Mouse (Mus musculus) forebrain, embryonic 11.5 days (tissue): Measurements from ENCODE around the gene Gm13698. TPM values are rescaled to one million over a fixed set of nuclear protein-coding genes. Genes with fewer than 3 reads are reported as not detected.
A peak's percentile ranks its signal among the peaks of the same experiment; 100 is the strongest.
"Not testable (repeated sequence)": the region's sequence is repeated elsewhere in the genome, so short reads cannot be mapped to it uniquely, and the experiment has no call there.

Experiments
- ATAC-seq: fragments of 200-750 bp; cut with Nextera tagmentation; replicated peaks from 2 replicates; pipeline ENCODE4 v1.8.0; 2017; ENCODE audit warnings: moderate TSS enrichment; ENCODE audit not compliant: low FRiP score
- DNase-seq: peaks from one replicate; pipeline ENCODE4 v3.0.0-alpha.2; 2017; ENCODE audit warnings: low spot score
- H3K27ac ChIP-seq: fragments of 300-500 bp; sonication (generic); 2 replicates; pipeline ENCODE4 v1.5.1; 2014; ENCODE audit warnings: low read depth, low read length
- H3K27me3 ChIP-seq: fragments of 300-500 bp; sonication (generic); 2 replicates; pipeline ENCODE4 v1.6.1; 2014; ENCODE audit warnings: mild to moderate bottlenecking, low read length, mixed read lengths; ENCODE audit not compliant: control insufficient read depth, insufficient read depth
- H3K36me3 ChIP-seq: fragments of 300-500 bp; sonication (generic); 2 replicates; pipeline ENCODE4 v1.6.1; 2014; ENCODE audit warnings: mild to moderate bottlenecking, low read length, moderate library complexity, mixed read lengths; ENCODE audit not compliant: control insufficient read depth, insufficient read depth
- H3K4me1 ChIP-seq: fragments of 300-500 bp; sonication (generic); replicated peaks from 2 replicates; pipeline ENCODE4 v1.6.1; 2014; ENCODE audit warnings: low read length, mixed read lengths; ENCODE audit not compliant: control insufficient read depth, insufficient read depth
- H3K4me2 ChIP-seq: fragments of 300-500 bp; sonication (generic); 2 replicates; pipeline ENCODE4 v1.6.1; 2014; ENCODE audit warnings: low read depth, mild to moderate bottlenecking, low read length, moderate library complexity, mixed read lengths; ENCODE audit not compliant: severe bottlenecking
- H3K4me3 ChIP-seq: fragments of 300-500 bp; sonication (generic); 2 replicates; pipeline ENCODE4 v1.5.1; 2014; ENCODE audit warnings: low read depth, low read length
- H3K9ac ChIP-seq: fragments of 300-500 bp; sonication (generic); 2 replicates; pipeline ENCODE4 v1.6.1; 2014; ENCODE audit warnings: low read length
- H3K9me3 ChIP-seq: fragments of 300-500 bp; sonication (generic); 2 replicates; pipeline ENCODE4 v1.6.1; 2016; ENCODE audit warnings: low read length, mixed read lengths; ENCODE audit not compliant: control insufficient read depth
- WGBS: fragments of 180-500 bp; shearing (Covaris S2); extraction: QIAGEN DNeasy Blood & Tissue Kit; methylation state at CpG from one replicate; pipeline ENCODE4 v1.1.7; 2014; 5-methylcytosine and 5-hydroxymethylcytosine counted together
- polyA plus RNA-seq: library from polyadenylated mRNA; unstranded; fragments of >200 nt; fragmentation: Nextera tagmentation; extraction: Ambion mirVana; gene quantifications from 2 replicates; pipeline ENCODE4 v1.2.1, GENCODE M21; 2014

The Gm13698 gene
- not detected in 2 replicates for polyA plus RNA-seq

GRCm38 (mm10) chr2:83955393-83955792 lies at the start of gene Gm13698:
Gene Gm13698 (plus strand): TSS chr2:83955693.
- not testable (repeated sequence) for H3K4me3 ChIP-seq, H3K4me1 ChIP-seq, H3K27me3 ChIP-seq, H3K36me3 ChIP-seq, H3K9ac ChIP-seq, DNase-seq, ATAC-seq, H3K27ac ChIP-seq, H3K9me3 ChIP-seq, H3K4me2 ChIP-seq
- WGBS = no CpG with 5 or more reads among the region's 6 CpGs

DNA sequence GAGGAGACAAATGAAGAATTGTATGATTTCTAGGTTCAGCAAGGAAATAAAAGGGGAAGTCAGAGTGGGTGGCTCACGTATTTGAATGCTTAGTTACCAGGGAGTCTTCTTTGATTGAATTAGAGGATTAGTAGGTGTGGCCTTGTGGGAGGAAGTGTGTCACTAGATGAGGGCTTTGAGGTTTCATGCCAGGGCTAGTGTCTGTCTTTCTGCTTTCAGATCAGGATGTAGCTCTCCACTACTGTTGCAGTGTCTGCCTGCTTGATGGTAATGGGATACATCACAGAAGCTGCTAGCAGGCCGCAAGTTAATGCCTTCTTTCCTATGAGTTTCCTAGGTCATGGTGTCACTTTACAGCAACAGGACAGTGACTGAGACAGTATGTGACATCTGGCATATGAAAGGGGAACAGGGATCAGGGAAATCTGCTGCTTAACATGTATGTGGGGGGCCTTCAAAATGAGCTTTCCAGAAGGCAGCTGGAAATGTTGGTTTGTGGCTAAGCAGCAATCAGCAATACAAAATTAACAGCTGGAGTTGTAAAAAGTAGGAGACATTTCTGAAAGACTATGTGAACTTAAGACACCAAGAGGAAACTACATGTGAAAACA lies 25.9 kb upstream of the Gm13698 start:
- H3K27ac ChIP-seq = no peak overlapping the region
- DNase-seq (no peak), ATAC-seq (0 out of 2 replicates have a peak, but pooled peaks have one; percentile 24)
- no peak overlapping the region for H3K4me2 ChIP-seq
- no peak overlapping the region for H3K9ac ChIP-seq
- H3K27me3 ChIP-seq = no peaks in the 10 kb centered on the region
- WGBS = 39% methylated on average over 2 of the region's 2 CpGs
- no peaks in the 10 kb centered on the region for H3K36me3 ChIP-seq
- no peaks in the 10 kb centered on the region for H3K4me1 ChIP-seq
- no peak overlapping the region for H3K4me3 ChIP-seq
- H3K9me3 ChIP-seq = no peaks in the 10 kb centered on the region

- no peaks in the 10 kb centered on the region for H3K4me1 ChIP-seq
- no peaks in the 10 kb centered on the region for H3K36me3 ChIP-seq
- H3K9me3 ChIP-seq = no peaks in the 10 kb centered on the region
- peak; percentile 84 for DNase-seq
- H3K4me2 ChIP-seq = peak within 1 kb of the TSS; percentile 67
- H3K27ac ChIP-seq = no peak within 1 kb of the TSS
- H3K4me3 ChIP-seq = peak within 1 kb of the TSS; percentile 31; the same call in 1 of the 2 replicates
- WGBS = under 1% methylated on average over 20 of the region's 20 CpGs
- H3K27me3 ChIP-seq = no peaks in the 10 kb centered on the region
- ATAC-seq = peak; percentile 98
- H3K9ac ChIP-seq = peak within 1 kb of the TSS; percentile 33; the same call in 1 of the 2 replicates
Observed at GRCm38 (mm10) chr2:83940931-83941361, 14.5 kb upstream of the Gm13698 start, which contains the start of gene Zswim2. Gene Zswim2 (minus strand): TSS chr2:83941228.

DNA sequence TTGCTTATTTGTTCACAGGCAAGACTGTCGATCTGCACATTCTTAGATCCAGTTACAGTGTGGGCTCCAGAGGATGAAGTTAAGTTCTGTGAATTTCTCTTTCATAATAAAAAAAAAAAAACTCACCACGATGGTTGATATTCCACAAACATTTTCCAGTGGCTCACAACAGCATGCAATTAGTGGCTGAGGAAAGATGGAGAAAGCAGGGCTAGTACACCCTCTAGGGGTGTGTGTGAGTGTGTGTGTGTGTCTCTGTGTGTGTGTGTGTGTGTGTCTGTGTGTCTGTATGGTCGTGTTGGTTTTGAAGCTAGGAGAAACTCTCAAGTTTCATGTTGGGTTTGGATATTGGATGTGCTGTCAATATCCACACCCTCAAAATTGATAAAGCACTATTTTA lies 14.1 kb upstream of the Gm13698 start:
- no peaks in the 10 kb centered on the region for H3K27me3 ChIP-seq
- H3K27ac ChIP-seq = no peak overlapping the region
- H3K9ac ChIP-seq = no peak overlapping the region
- H3K9me3 ChIP-seq = no peaks in the 10 kb centered on the region
- peak overlapping the region; percentile 67; the same call in 1 of the 2 replicates for H3K4me2 ChIP-seq
- ATAC-seq (peak; percentile 58), DNase-seq (no peak)
- 46% methylated on average over 3 of the region's 3 CpGs for WGBS
- no peaks in the 10 kb centered on the region for H3K4me1 ChIP-seq
- H3K36me3 ChIP-seq = no peaks in the 10 kb centered on the region
- no peak overlapping the region; the same call in 1 of the 2 replicates for H3K4me3 ChIP-seq

DNA sequence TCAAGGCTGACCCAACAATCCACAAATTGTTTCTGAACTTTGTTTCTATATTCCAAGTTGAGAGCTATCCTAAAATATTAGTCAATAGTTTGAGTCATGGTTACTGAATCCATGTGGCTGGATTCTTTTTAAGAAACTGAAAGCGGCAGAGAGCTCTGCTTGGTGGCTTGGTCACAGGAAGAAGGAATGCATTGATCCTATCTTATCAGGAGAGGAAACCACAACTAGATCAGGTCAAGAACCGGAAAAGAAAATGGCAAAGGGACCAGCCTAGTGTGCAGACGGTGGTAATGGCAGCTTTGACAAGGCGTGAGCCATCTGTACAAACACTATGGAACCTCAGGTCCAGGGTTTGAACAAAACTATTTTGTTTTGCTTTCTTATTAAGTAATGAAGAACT lies 13.7 kb upstream of the Gm13698 start:
- DNase-seq (no peak), ATAC-seq (no peak)
- Histone ChIP-seq H3K27me3 (no peaks in the 10 kb centered on the region), H3K4me3 (no peak overlapping the region), H3K9me3 (no peaks in the 10 kb centered on the region), H3K36me3 (no peaks in the 10 kb centered on the region), H3K9ac (no peak overlapping the region), H3K4me1 (no peaks in the 10 kb centered on the region), H3K4me2 (no peak overlapping the region), H3K27ac (no peak overlapping the region)
- 79% methylated on average over 4 of the region's 4 CpGs for WGBS

- WGBS = no CpG with 5 or more reads among the region's 6 CpGs
- not testable (repeated sequence) for H3K4me3 ChIP-seq, H3K9me3 ChIP-seq, H3K4me1 ChIP-seq, H3K9ac ChIP-seq, H3K27ac ChIP-seq, H3K4me2 ChIP-seq, ATAC-seq, H3K36me3 ChIP-seq, H3K27me3 ChIP-seq, DNase-seq
Observed at GRCm38 (mm10) chr2:83961203-83961602, 5.7 kb downstream of the Gm13698 start, which contains the start of gene Gm13693. Gene Gm13693 (plus strand): TSS chr2:83961503.

DNA sequence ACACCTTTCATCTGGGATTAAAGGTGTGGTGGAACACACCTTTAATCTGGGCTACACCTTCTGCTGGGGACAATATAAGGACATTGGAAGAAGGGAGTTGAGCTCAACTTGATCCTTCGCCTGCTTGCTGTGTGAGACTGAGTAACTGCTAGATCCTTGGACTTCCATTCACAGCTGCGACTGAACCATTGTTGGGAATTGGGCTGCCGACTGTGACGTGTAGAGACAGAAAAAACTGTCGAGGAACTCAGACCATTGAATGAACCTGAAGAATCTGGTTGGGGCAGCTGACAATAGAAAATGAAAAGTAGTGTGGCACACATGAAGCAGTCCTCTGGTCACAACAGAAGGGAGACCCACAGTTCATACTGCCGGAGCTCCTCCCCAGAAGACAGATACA lies 11.5 kb downstream of the Gm13698 start, which contains the start of gene Gm13695:
TSS of gene Gm13695 (plus strand) at position 301 of the 400 bp plus-strand sequence.
- not testable (repeated sequence) for H3K27me3 ChIP-seq, DNase-seq, H3K4me1 ChIP-seq, H3K9ac ChIP-seq, H3K4me3 ChIP-seq, H3K9me3 ChIP-seq, H3K36me3 ChIP-seq, H3K27ac ChIP-seq, ATAC-seq, H3K4me2 ChIP-seq
- no CpG with 5 or more reads among the region's 6 CpGs for WGBS

DNA sequence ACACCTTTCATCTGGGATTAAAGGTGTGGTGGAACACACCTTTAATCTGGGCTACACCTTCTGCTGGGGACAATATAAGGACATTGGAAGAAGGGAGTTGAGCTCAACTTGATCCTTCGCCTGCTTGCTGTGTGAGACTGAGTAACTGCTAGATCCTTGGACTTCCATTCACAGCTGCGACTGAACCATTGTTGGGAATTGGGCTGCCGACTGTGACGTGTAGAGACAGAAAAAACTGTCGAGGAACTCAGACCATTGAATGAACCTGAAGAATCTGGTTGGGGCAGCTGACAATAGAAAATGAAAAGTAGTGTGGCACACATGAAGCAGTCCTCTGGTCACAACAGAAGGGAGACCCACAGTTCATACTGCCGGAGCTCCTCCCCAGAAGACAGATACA lies 17.3 kb downstream of the Gm13698 start, which contains the start of gene Gm13696:
TSS of gene Gm13696 (plus strand) at position 301 of the 400 bp plus-strand sequence.
- not testable (repeated sequence) for H3K9me3 ChIP-seq, H3K9ac ChIP-seq, H3K4me3 ChIP-seq, H3K4me1 ChIP-seq, ATAC-seq, H3K27me3 ChIP-seq, H3K27ac ChIP-seq, DNase-seq, H3K4me2 ChIP-seq, H3K36me3 ChIP-seq
- no CpG with 5 or more reads among the region's 6 CpGs for WGBS

DNA sequence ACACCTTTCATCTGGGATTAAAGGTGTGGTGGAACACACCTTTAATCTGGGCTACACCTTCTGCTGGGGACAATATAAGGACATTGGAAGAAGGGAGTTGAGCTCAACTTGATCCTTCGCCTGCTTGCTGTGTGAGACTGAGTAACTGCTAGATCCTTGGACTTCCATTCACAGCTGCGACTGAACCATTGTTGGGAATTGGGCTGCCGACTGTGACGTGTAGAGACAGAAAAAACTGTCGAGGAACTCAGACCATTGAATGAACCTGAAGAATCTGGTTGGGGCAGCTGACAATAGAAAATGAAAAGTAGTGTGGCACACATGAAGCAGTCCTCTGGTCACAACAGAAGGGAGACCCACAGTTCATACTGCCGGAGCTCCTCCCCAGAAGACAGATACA lies 23.1 kb downstream of the Gm13698 start, which contains the start of gene Gm13694:
TSS of gene Gm13694 (plus strand) at position 301 of the 400 bp plus-strand sequence.
- WGBS = no CpG with 5 or more reads among the region's 6 CpGs

More for the DNA sequence above, 23.1 kb downstream of the Gm13698 start, which contains the start of gene Gm13694:
- not testable (repeated sequence) for H3K4me2 ChIP-seq, H3K27ac ChIP-seq, H3K36me3 ChIP-seq, DNase-seq, H3K9me3 ChIP-seq, H3K4me1 ChIP-seq, H3K27me3 ChIP-seq, ATAC-seq, H3K4me3 ChIP-seq, H3K9ac ChIP-seq
